Mouse (Mus musculus) common myeloid progenitor, adult 5-6 weeks (primary cell): ENCODE measurements around the gene Mapkap1. TPM values are rescaled to one million over a fixed set of nuclear protein-coding genes. Genes with fewer than 3 reads are reported as not detected.

Experiments
- ATAC-seq: replicated peaks from 2 replicates; pipeline ENCODE4 v1.8.0; 2016; ENCODE audit warnings: low read depth, mild to moderate bottlenecking, moderate TSS enrichment, inconsistent platforms; ENCODE audit not compliant: poor library complexity, severe bottlenecking
- total RNA-seq: library from RNA; stranded (forward); fragments of 200-1000, 187-1606 nt; gene quantifications from 2 replicates; pipeline ENCODE4 v1.2.3, GENCODE M21; 2017

Mapkap1 gene
- total RNA-seq, 1 experiment from 2014 or later, result 59.7 TPM

- ATAC-seq, result no peak
Observed at GRCm38 (mm10) chr2:34623181-34623580, 216.6 kb downstream of the Mapkap1 start.

GRCm38 (mm10) chr2:34624076-34624475 lies 217.5 kb downstream of the Mapkap1 start:
- no peak for ATAC-seq

- peak; percentile 80 for ATAC-seq
Observed at GRCm38 (mm10) chr2:34627328-34628226, 221.0 kb downstream of the Mapkap1 start.

- ATAC-seq, result no peak; the same call in 1 of the 2 replicates
Observed at GRCm38 (mm10) chr2:34628903-34629540, 222.5 kb downstream of the Mapkap1 start.

- no peak for ATAC-seq
Observed at GRCm38 (mm10) chr2:34629758-34630157, 223.2 kb downstream of the Mapkap1 start.

GRCm38 (mm10) chr2:34630445-34630844 lies 223.9 kb downstream of the Mapkap1 start:
- ATAC-seq, result no peak

- ATAC-seq, result no peak
Observed at GRCm38 (mm10) chr2:34632051-34632450, 225.5 kb downstream of the Mapkap1 start.

GRCm38 (mm10) chr2:34635249-34636165 lies 228.9 kb downstream of the Mapkap1 start:
- ATAC-seq, result no peak

- peak; percentile 90 for ATAC-seq
Observed at GRCm38 (mm10) chr2:34638955-34639650, 232.5 kb downstream of the Mapkap1 start.

GRCm38 (mm10) chr2:34639725-34640124 lies 233.2 kb downstream of the Mapkap1 start:
- no peak for ATAC-seq

GRCm38 (mm10) chr2:34642351-34642750 lies 235.8 kb downstream of the Mapkap1 start:
- 0 out of 2 replicates have a peak, but pooled peaks have one; percentile 24 for ATAC-seq

- peak; percentile 63 for ATAC-seq
Observed at GRCm38 (mm10) chr2:34644571-34645526, 238.3 kb downstream of the Mapkap1 start.

GRCm38 (mm10) chr2:34645851-34646540 lies 239.4 kb downstream of the Mapkap1 start:
- peak; percentile 88 for ATAC-seq

- ATAC-seq, result no peak
Observed at GRCm38 (mm10) chr2:34646541-34646865, 239.9 kb downstream of the Mapkap1 start.

GRCm38 (mm10) chr2:34647410-34647809 lies 240.8 kb downstream of the Mapkap1 start:
- no peak for ATAC-seq

GRCm38 (mm10) chr2:34667820-34668219 lies 261.2 kb downstream of the Mapkap1 start:
- ATAC-seq, result no peak

- ATAC-seq, result no peak
Observed at GRCm38 (mm10) chr2:34668440-34669191, 262.0 kb downstream of the Mapkap1 start.
